Mouse (Mus musculus) retina, adult 2 months (tissue): Measurements from ENCODE around the gene Prkci.

Experiments used
- DNase-seq: peaks from one replicate; pipeline ENCODE4 v3.0.0-alpha.2; 2012; ENCODE audit warnings: low read depth, low spot score

Prkci gene

GRCm38 (mm10) chr3:30994859-30995258, 688 bp upstream of the Prkci start:
- no peak for DNase-seq

GRCm38 (mm10) chr3:30995899-30996687, 546 bp downstream of the Prkci start:
- DNase-seq = no peak

- DNase-seq = no peak
Measured at GRCm38 (mm10) chr3:30996688-30997014, 1.1 kb downstream of the Prkci start.

GRCm38 (mm10) chr3:30999401-31000017, 4.0 kb downstream of the Prkci start:
- DNase-seq = no peak

GRCm38 (mm10) chr3:31000018-31000407, 4.5 kb downstream of the Prkci start:
- no peak for DNase-seq

GRCm38 (mm10) chr3:31001048-31001676, 5.6 kb downstream of the Prkci start:
- no peak for DNase-seq

GRCm38 (mm10) chr3:31004320-31005209, 9.0 kb downstream of the Prkci start:
- DNase-seq = no peak

- no peak for DNase-seq
Measured at GRCm38 (mm10) chr3:31014374-31014773, 18.8 kb downstream of the Prkci start.

GRCm38 (mm10) chr3:31015682-31016443, 20.3 kb downstream of the Prkci start:
- no peak for DNase-seq

GRCm38 (mm10) chr3:31016594-31017196, 21.1 kb downstream of the Prkci start:
- no peak for DNase-seq

- no peak for DNase-seq
Measured at GRCm38 (mm10) chr3:31017652-31018051, 22.1 kb downstream of the Prkci start.

- DNase-seq = no peak
Measured at GRCm38 (mm10) chr3:31019287-31019686, 23.7 kb downstream of the Prkci start.

GRCm38 (mm10) chr3:31019793-31020447, 24.4 kb downstream of the Prkci start:
- DNase-seq = no peak

GRCm38 (mm10) chr3:31020656-31021055, 25.1 kb downstream of the Prkci start:
- DNase-seq = no peak

GRCm38 (mm10) chr3:31022895-31023436, 27.4 kb downstream of the Prkci start:
- DNase-seq = no peak

- no peak for DNase-seq
Measured at GRCm38 (mm10) chr3:31027718-31028117, 32.2 kb downstream of the Prkci start.

- DNase-seq = no peak
Measured at GRCm38 (mm10) chr3:31031621-31032020, 36.1 kb downstream of the Prkci start.

- DNase-seq = no peak
Measured at GRCm38 (mm10) chr3:31033644-31034043, 38.1 kb downstream of the Prkci start.

GRCm38 (mm10) chr3:31037851-31038250, 42.3 kb downstream of the Prkci start:
- DNase-seq = no peak

- no peak for DNase-seq
Measured at GRCm38 (mm10) chr3:31038689-31039088, 43.1 kb downstream of the Prkci start.
